Mouse (Mus musculus): ENCODE results near the gene Ppp4r2. TPM values are rescaled to one million over a fixed set of nuclear protein-coding genes. Genes with fewer than 3 reads are reported as not detected.
A peak's percentile ranks its signal among the peaks of the same experiment; 100 is the strongest.

Gene Ppp4r2
- polyA plus RNA-seq, 1 experiment from 2014 or later: 25.1 TPM

DNA sequence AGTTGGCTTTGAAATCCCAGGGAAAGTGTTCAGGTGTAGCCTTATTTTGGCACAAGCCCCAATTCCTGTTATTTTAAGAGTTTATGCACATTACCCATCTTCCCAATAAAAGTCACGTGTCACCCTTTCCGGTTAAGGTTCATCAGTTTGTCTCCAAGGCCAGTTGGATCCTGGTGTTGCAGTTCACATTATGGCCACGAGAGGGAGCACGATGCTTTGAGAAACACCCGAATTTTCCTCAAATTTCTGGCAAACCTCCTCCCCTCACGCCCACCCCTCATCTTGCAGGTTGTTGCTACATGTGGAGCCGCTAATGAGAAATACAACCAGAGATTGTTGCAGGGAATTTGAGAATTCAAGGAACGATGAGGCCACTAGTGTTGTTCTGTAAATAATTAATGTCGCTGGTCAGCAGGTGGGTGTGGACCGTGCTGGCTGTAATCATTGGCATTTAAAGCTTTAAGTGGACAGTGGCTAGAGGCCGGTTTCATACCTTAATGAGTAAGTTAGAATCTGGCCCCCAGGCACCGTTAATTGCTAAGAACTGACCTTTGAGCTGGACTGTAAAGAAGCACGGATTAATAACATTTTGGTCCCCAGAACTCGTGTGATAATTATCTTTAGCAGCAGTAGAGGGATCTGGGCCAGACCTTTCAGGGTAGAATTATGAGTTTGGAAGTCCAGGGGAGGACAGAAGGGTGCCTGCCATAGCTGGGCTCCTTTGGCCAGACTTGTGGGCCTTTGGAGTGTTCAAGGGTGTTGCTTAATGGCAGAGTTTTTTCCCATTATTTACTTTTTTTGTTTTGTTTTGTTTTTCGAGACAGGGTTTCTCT, 49.2 kb downstream of the Ppp4r2 start:
- ATAC-seq (replicated peaks; ENCODE audit: insufficient number of reproducible peaks, low FRiP score, low TSS enrichment): no peak
- Histone ChIP-seq H3K27ac (ENCODE audit: low read depth, low read length) (no peak overlapping the region), H3K4me3 (ENCODE audit: low read depth, low read length) (no peak overlapping the region), H3K4me2 (peak overlapping the region; percentile 52), H3K36me3 (ENCODE audit: control insufficient read depth, insufficient read depth, low read length) (no peaks in the 10 kb centered on the region), H3K27me3 (ENCODE audit: control insufficient read depth, insufficient read depth, low read length) (peaks cover 10% of the 10 kb centered on the region), H3K9me3 (replicated peaks; ENCODE audit: control insufficient read depth, low read length) (no peaks in the 10 kb centered on the region), H3K9ac (ENCODE audit: low read depth, low read length) (no peak overlapping the region), H3K4me1 (ENCODE audit: control insufficient read depth, insufficient read depth, low read length) (no peaks in the 10 kb centered on the region)
- 24% methylated on average over 15 of the region's 15 CpGs for WGBS (ENCODE audit: insufficient replicate concordance)

DNA sequence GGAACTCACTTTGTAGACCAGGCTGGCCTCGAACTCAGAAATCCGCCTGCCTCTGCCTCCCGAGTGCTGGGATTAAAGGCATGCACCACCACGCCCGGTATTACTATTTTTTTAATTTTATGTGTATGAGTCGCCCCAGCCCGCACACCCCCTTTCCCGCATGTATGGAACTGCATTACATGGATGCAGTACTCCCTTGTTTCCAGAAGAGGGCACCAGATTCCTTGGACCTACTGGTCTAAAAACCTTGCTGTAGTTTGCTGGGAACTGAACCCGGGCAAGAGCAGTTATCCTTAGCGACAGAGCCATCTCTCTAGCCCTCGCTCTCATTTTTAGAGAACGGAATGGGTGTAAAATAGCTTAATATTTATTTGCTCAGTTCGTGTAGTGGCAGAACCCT, 49.8 kb downstream of the Ppp4r2 start:
- Histone ChIP-seq H3K4me2 (no peak overlapping the region), H3K9me3 (replicated peaks; ENCODE audit: control insufficient read depth, low read length) (no peaks in the 10 kb centered on the region), H3K9ac (ENCODE audit: low read depth, low read length) (no peak overlapping the region), H3K4me1 (ENCODE audit: control insufficient read depth, insufficient read depth, low read length) (no peaks in the 10 kb centered on the region), H3K27me3 (ENCODE audit: control insufficient read depth, insufficient read depth, low read length) (peaks cover 10% of the 10 kb centered on the region), H3K27ac (ENCODE audit: low read depth, low read length) (no peak overlapping the region), H3K36me3 (ENCODE audit: control insufficient read depth, insufficient read depth, low read length) (no peaks in the 10 kb centered on the region), H3K4me3 (ENCODE audit: low read depth, low read length) (no peak overlapping the region)
- no peak for ATAC-seq (replicated peaks; ENCODE audit: insufficient number of reproducible peaks, low FRiP score, low TSS enrichment)
- WGBS (ENCODE audit: insufficient replicate concordance): 41% methylated on average over 13 of the region's 13 CpGs

DNA sequence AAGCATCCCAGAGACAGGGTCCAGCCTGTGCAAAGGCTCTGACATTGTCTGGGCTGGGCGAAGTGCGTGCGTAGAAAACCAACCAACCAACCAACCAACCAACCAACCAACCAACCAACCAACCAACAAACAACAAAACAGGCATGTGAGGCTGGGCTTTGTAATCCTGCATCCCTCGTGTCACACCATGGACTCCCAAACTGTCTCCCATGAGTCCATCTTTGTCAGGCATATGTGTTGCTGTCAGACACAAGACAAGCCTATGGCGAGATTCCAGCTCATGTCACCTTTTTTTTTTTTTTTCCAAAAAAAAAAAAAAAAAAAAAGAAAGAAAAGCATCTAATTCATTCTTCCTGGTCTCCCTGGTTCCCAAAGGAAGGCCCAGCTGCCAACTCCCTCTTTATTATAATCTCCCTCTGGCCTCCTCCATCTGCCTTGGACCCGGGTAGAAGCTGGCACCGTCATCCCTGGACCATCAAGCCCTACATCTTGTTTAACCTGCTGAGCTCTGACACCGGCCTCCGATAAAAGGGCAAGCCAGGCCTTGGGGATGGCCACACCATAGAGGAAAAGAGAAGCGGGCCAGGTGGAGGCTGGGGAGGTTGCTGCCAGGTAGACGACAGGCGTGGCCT, 51.3 kb downstream of the Ppp4r2 start:
- Histone ChIP-seq H3K4me1 (ENCODE audit: control insufficient read depth, insufficient read depth, low read length) (no peaks in the 10 kb centered on the region; the same call in 1 of the 2 replicates), H3K9me3 (replicated peaks; ENCODE audit: control insufficient read depth, low read length) (no peaks in the 10 kb centered on the region), H3K36me3 (ENCODE audit: control insufficient read depth, insufficient read depth, low read length) (no peaks in the 10 kb centered on the region), H3K4me2 (no peak overlapping the region), H3K9ac (ENCODE audit: low read depth, low read length) (no peak overlapping the region), H3K4me3 (ENCODE audit: low read depth, low read length) (no peak overlapping the region), H3K27me3 (ENCODE audit: control insufficient read depth, insufficient read depth, low read length) (peaks cover 8% of the 10 kb centered on the region), H3K27ac (ENCODE audit: low read depth, low read length) (no peak overlapping the region)
- 85% methylated on average over 12 of the region's 12 CpGs for WGBS (ENCODE audit: insufficient replicate concordance)
- no peak for ATAC-seq (replicated peaks; ENCODE audit: insufficient number of reproducible peaks, low FRiP score, low TSS enrichment)

DNA sequence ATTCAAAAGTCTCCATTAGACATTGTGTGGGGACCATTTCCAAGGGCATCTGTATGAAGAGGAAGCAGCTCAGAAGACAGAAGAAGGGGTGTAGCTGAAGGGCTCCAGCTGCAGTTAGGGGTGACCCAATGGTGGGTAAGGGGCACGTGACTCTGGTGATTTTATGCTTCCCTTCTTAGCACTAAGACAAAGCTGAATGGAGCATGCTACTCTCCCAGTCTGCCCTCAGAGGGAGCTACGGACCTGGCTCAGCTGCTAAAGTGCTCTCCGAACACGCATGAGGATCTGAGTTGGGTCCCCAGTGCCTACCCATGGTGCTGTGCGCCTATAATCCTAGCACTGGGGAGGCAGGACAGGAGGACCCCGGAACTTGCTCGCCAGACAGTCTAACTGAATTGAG, 52.0 kb downstream of the Ppp4r2 start:
- H3K4me1 ChIP-seq (ENCODE audit: control insufficient read depth, insufficient read depth, low read length): no peaks in the 10 kb centered on the region; the same call in 1 of the 2 replicates
- H3K4me3 ChIP-seq (ENCODE audit: low read depth, low read length): no peak overlapping the region
- H3K9me3 ChIP-seq (replicated peaks; ENCODE audit: control insufficient read depth, low read length): no peaks in the 10 kb centered on the region
- peaks cover 8% of the 10 kb centered on the region for H3K27me3 ChIP-seq (ENCODE audit: control insufficient read depth, insufficient read depth, low read length)
- H3K4me2 ChIP-seq: no peak overlapping the region
- no peaks in the 10 kb centered on the region for H3K36me3 ChIP-seq (ENCODE audit: control insufficient read depth, insufficient read depth, low read length)
- WGBS (ENCODE audit: insufficient replicate concordance): 49% methylated on average over 7 of the region's 7 CpGs
- no peak overlapping the region for H3K9ac ChIP-seq (ENCODE audit: low read depth, low read length)
- no peak for ATAC-seq (replicated peaks; ENCODE audit: insufficient number of reproducible peaks, low FRiP score, low TSS enrichment)
- no peak overlapping the region for H3K27ac ChIP-seq (ENCODE audit: low read depth, low read length)

DNA sequence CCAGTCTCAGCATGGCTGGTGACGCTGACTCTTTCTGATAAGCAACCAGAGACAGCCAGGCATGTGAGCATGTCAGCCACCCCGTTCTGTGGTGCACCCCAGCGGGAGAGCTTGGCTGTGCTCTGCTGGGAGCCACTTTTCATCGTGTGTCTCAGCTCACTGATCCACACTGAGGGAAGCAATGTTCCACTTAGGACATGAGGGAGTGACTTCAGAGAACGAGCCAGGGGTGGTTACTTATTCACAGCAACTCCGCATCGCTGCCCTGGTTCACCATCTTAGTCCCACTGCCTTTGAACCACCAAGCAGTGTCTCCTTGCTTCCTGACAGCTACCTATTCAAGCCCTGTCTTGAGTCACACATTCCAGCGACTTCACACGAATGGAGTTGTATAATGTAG, 53.6 kb downstream of the Ppp4r2 start:
- H3K9ac ChIP-seq (ENCODE audit: low read depth, low read length): no peak overlapping the region
- H3K36me3 ChIP-seq (ENCODE audit: control insufficient read depth, insufficient read depth, low read length): no peaks in the 10 kb centered on the region
- H3K4me3 ChIP-seq (ENCODE audit: low read depth, low read length): no peak overlapping the region
- no peak for ATAC-seq (replicated peaks; ENCODE audit: insufficient number of reproducible peaks, low FRiP score, low TSS enrichment)
- WGBS (ENCODE audit: insufficient replicate concordance): 78% methylated on average over 9 of the region's 9 CpGs
- peaks cover 5% of the 10 kb centered on the region; the same call in 1 of the 2 replicates for H3K27me3 ChIP-seq (ENCODE audit: control insufficient read depth, insufficient read depth, low read length)
- H3K27ac ChIP-seq (ENCODE audit: low read depth, low read length): no peak overlapping the region
- no peaks in the 10 kb centered on the region for H3K9me3 ChIP-seq (replicated peaks; ENCODE audit: control insufficient read depth, low read length)
- H3K4me1 ChIP-seq (ENCODE audit: control insufficient read depth, insufficient read depth, low read length): no peaks in the 10 kb centered on the region; the same call in 1 of the 2 replicates
- no peak overlapping the region for H3K4me2 ChIP-seq

DNA sequence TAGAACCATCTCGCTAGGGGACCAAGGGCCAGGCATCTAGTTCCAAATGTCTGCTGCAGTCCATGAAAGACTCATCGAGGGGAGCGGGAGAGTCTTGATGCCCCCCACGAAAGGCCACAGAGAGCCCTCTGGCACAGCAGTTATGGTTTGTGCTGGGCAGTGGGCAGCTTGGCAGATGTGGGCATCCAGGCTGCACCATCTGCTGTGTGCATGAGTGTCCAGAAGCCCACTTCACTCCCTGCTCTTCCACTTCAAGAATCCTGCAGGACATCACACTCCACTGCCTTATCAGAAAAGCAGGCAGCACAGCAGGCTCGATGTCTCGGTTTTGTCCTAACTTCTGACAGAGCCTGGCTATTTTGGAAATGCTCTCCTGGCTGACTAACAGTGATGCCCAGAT, 55.9 kb downstream of the Ppp4r2 start:
- peaks cover 5% of the 10 kb centered on the region; the same call in 1 of the 2 replicates for H3K27me3 ChIP-seq (ENCODE audit: control insufficient read depth, insufficient read depth, low read length)
- no peak for ATAC-seq (replicated peaks; ENCODE audit: insufficient number of reproducible peaks, low FRiP score, low TSS enrichment)
- H3K4me3 ChIP-seq (ENCODE audit: low read depth, low read length): no peak overlapping the region
- H3K36me3 ChIP-seq (ENCODE audit: control insufficient read depth, insufficient read depth, low read length): no peaks in the 10 kb centered on the region
- no peak overlapping the region for H3K4me2 ChIP-seq
- WGBS (ENCODE audit: insufficient replicate concordance): 61% methylated on average over 6 of the region's 6 CpGs
- peaks cover 8% of the 10 kb centered on the region; the same call in 1 of the 2 replicates for H3K4me1 ChIP-seq (ENCODE audit: control insufficient read depth, insufficient read depth, low read length)
- H3K9ac ChIP-seq (ENCODE audit: low read depth, low read length): no peak overlapping the region
- no peaks in the 10 kb centered on the region for H3K9me3 ChIP-seq (replicated peaks; ENCODE audit: control insufficient read depth, low read length)
- no peak overlapping the region for H3K27ac ChIP-seq (ENCODE audit: low read depth, low read length)

DNA sequence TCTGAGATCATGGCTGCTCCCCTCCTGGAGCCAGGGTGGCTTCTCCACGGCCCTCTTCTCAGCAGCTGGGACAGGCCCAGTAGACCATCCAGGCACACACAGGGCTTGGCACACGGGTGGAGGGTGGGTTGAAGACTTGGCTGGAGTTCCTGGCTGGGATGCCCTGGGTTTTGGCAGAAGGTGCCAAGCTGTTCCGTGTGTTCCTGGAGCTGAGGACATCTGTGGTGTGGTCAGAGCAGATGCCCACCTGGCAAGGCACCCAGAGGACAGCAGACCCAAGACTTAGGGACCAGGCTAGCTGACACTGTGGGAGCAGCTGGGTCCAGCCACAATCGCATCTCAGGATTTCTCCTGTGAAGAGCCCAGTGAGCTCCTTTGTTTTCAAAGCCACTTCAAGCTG, 59.1 kb downstream of the Ppp4r2 start:
- H3K27ac ChIP-seq (ENCODE audit: low read depth, low read length): no peak overlapping the region
- WGBS (ENCODE audit: insufficient replicate concordance): 73% methylated on average over 4 of the region's 4 CpGs
- no peak overlapping the region for H3K4me2 ChIP-seq
- no peak overlapping the region for H3K4me3 ChIP-seq (ENCODE audit: low read depth, low read length)
- H3K9ac ChIP-seq (ENCODE audit: low read depth, low read length): no peak overlapping the region
- peaks cover 5% of the 10 kb centered on the region; the same call in 1 of the 2 replicates for H3K27me3 ChIP-seq (ENCODE audit: control insufficient read depth, insufficient read depth, low read length)
- peaks cover 8% of the 10 kb centered on the region; the same call in 1 of the 2 replicates for H3K4me1 ChIP-seq (ENCODE audit: control insufficient read depth, insufficient read depth, low read length)
- no peaks in the 10 kb centered on the region for H3K9me3 ChIP-seq (replicated peaks; ENCODE audit: control insufficient read depth, low read length)
- ATAC-seq (replicated peaks; ENCODE audit: insufficient number of reproducible peaks, low FRiP score, low TSS enrichment): no peak
- no peaks in the 10 kb centered on the region for H3K36me3 ChIP-seq (ENCODE audit: control insufficient read depth, insufficient read depth, low read length)

DNA sequence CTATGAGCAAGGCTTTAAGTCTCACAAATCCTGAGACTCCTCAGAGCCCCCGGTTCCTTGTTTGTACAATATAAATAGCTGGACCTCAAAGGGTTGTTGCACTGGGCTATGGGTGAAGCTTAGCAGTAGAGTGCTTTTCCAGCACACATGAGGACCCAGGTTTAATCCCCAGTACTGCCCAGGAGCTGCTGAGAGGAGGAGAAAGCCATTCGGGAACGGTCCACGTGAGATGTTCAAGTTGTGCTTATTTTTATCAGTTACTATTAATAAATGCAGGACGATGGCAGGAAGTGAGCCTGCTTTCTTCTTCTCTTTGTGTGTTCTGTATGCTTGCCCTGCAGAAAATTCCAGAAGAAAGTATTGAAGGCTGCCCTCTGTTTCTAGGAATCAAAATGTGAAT, 59.7 kb downstream of the Ppp4r2 start:
- WGBS (ENCODE audit: insufficient replicate concordance): 36% methylated on average over 5 of the region's 5 CpGs
- no peak for ATAC-seq (replicated peaks; ENCODE audit: insufficient number of reproducible peaks, low FRiP score, low TSS enrichment)
- peaks cover 8% of the 10 kb centered on the region; the same call in 1 of the 2 replicates for H3K4me1 ChIP-seq (ENCODE audit: control insufficient read depth, insufficient read depth, low read length)
- H3K27me3 ChIP-seq (ENCODE audit: control insufficient read depth, insufficient read depth, low read length): peaks cover 5% of the 10 kb centered on the region; the same call in 1 of the 2 replicates
- H3K4me2 ChIP-seq: no peak overlapping the region
- H3K9me3 ChIP-seq (replicated peaks; ENCODE audit: control insufficient read depth, low read length): no peaks in the 10 kb centered on the region
- H3K36me3 ChIP-seq (ENCODE audit: control insufficient read depth, insufficient read depth, low read length): no peaks in the 10 kb centered on the region
- H3K4me3 ChIP-seq (ENCODE audit: low read depth, low read length): no peak overlapping the region
- no peak overlapping the region for H3K27ac ChIP-seq (ENCODE audit: low read depth, low read length)
- no peak overlapping the region for H3K9ac ChIP-seq (ENCODE audit: low read depth, low read length)
